Mouse (Mus musculus) spleen, adult 12 weeks (tissue): ENCODE data around the gene Ccdc92b.
A peak's percentile ranks its signal among the peaks of the same experiment; 100 is the strongest.

Source experiments
- DNase-seq: peaks from one replicate; pipeline ENCODE4 v3.0.0; 2022; ENCODE audit warnings: low spot score

Ccdc92b gene

GRCm38 (mm10) chr11:74611437-74611836, 8.0 kb upstream of the Ccdc92b start:
- DNase-seq = no peak

GRCm38 (mm10) chr11:74613428-74613827, 6.0 kb upstream of the Ccdc92b start:
- DNase-seq = no peak

- DNase-seq = no peak
These were observed 3.8 kb upstream of the Ccdc92b start for GRCm38 (mm10) chr11:74615571-74615970.

GRCm38 (mm10) chr11:74619956-74620300, 523 bp downstream of the Ccdc92b start:
- no peak for DNase-seq

GRCm38 (mm10) chr11:74621974-74622669, 2.7 kb downstream of the Ccdc92b start:
- no peak for DNase-seq

GRCm38 (mm10) chr11:74623693-74624092, 4.3 kb downstream of the Ccdc92b start:
- no peak for DNase-seq

- DNase-seq = no peak
These were observed 5.9 kb downstream of the Ccdc92b start for GRCm38 (mm10) chr11:74625333-74625732.

GRCm38 (mm10) chr11:74627481-74627880, 8.1 kb downstream of the Ccdc92b start:
- DNase-seq = no peak

GRCm38 (mm10) chr11:74631880-74632789, 12.7 kb downstream of the Ccdc92b start:
- DNase-seq = no peak

- no peak for DNase-seq
These were observed 15.3 kb downstream of the Ccdc92b start for GRCm38 (mm10) chr11:74634490-74635275.

GRCm38 (mm10) chr11:74637486-74637885, 18.1 kb downstream of the Ccdc92b start:
- no peak for DNase-seq

- DNase-seq = no peak
These were observed 18.8 kb downstream of the Ccdc92b start for GRCm38 (mm10) chr11:74637971-74638790.

GRCm38 (mm10) chr11:74638791-74639411, 19.5 kb downstream of the Ccdc92b start:
- no peak for DNase-seq

- no peak for DNase-seq
These were observed 20.2 kb downstream of the Ccdc92b start for GRCm38 (mm10) chr11:74639628-74640027.

- DNase-seq = no peak
These were observed 28.6 kb downstream of the Ccdc92b start for GRCm38 (mm10) chr11:74647966-74648365.

- no peak for DNase-seq
These were observed 29.3 kb downstream of the Ccdc92b start for GRCm38 (mm10) chr11:74648676-74649075.

- DNase-seq = peak; percentile 84
These were observed 29.8 kb downstream of the Ccdc92b start, which contains the start of gene Cluh for GRCm38 (mm10) chr11:74649095-74649646. Gene Cluh (plus strand): TSS chr11:74649495.

- no peak for DNase-seq
These were observed 30.5 kb downstream of the Ccdc92b start for GRCm38 (mm10) chr11:74649647-74650551.

- DNase-seq = no peak
These were observed 31.2 kb downstream of the Ccdc92b start for GRCm38 (mm10) chr11:74650576-74651100.
